Mouse (Mus musculus) liver, adult 2 months (tissue): ENCODE results near the gene Thada. TPM values are rescaled to one million over a fixed set of nuclear protein-coding genes. Genes with fewer than 3 reads are reported as not detected.
A peak's percentile ranks its signal among the peaks of the same experiment; 100 is the strongest.

Source experiments
- DNase-seq: peaks from one replicate; pipeline ENCODE4 v3.0.0-alpha.2; 2011; ENCODE audit warnings: low read depth, low spot score; ENCODE audit errors: extremely low read depth
- H3K27ac ChIP-seq: fragments of 200-500 bp; replicated peaks from 2 replicates; pipeline ENCODE4 v1.5.1; 2012; ENCODE audit warnings: low read depth, mild to moderate bottlenecking, control low read depth, inconsistent platforms, low read length; ENCODE audit not compliant: insufficient read depth
- H3K27me3 ChIP-seq: fragments of 200-500 bp; 2 replicates; pipeline ENCODE4 v1.6.1; 2012; ENCODE audit warnings: mild to moderate bottlenecking, moderate library complexity, low read length, inconsistent platforms; ENCODE audit not compliant: control insufficient read depth, insufficient read depth
- H3K36me3 ChIP-seq: fragments of 200-500 bp; 2 replicates; pipeline ENCODE4 v1.6.1; 2012; ENCODE audit warnings: low read length, inconsistent platforms; ENCODE audit not compliant: control insufficient read depth, insufficient read depth
- H3K4me1 ChIP-seq: fragments of 200-500 bp; 2 replicates; pipeline ENCODE4 v1.6.1; 2011; ENCODE audit warnings: low read length; ENCODE audit not compliant: control insufficient read depth, insufficient read depth
- H3K4me3 ChIP-seq: fragments of 200-500 bp; 2 replicates; pipeline ENCODE4 v1.5.1; 2011; ENCODE audit warnings: low read depth, mild to moderate bottlenecking, control low read depth, low read length, moderate library complexity; ENCODE audit not compliant: insufficient read depth
- H3K79me2 ChIP-seq: fragments of 200-500 bp; 2 replicates; pipeline ENCODE4 v1.6.1; 2012; ENCODE audit warnings: inconsistent platforms, mild to moderate bottlenecking, low read length, moderate library complexity; ENCODE audit not compliant: control insufficient read depth, insufficient read depth
- H3K9ac ChIP-seq: fragments of 200-500 bp; 2 replicates; pipeline ENCODE4 v1.6.1; 2012; ENCODE audit warnings: low read depth, mild to moderate bottlenecking, control low read depth, inconsistent platforms, low read length
- CTCF ChIP-seq: fragments of 200-500 bp; IDR thresholded peaks from 2 replicates; pipeline ENCODE4 v1.5.1; 2011; ENCODE audit warnings: low read depth, low read length, control low read depth
- POLR2A ChIP-seq: fragments of 200-500 bp; IDR thresholded peaks from 2 replicates; pipeline ENCODE4 v1.6.1; 2011; ENCODE audit warnings: low read length, control low read depth; ENCODE audit not compliant: insufficient read depth; ENCODE audit errors: extremely low read depth
- WGBS: fragments of 180-500 bp; shearing (Covaris S2); methylation state at CpG from one replicate; pipeline ENCODE4 v1.1.7; 2018; 5-methylcytosine and 5-hydroxymethylcytosine counted together
- polyA plus RNA-seq: library from polyadenylated mRNA; depleted of rRNA; stranded (reverse); fragments of >200 nt; gene quantifications from 2 replicates; pipeline ENCODE4 v1.2.3, GENCODE M21; 2012
- total RNA-seq: library from RNA; depleted of rRNA; stranded (reverse); fragments of >200 nt; gene quantifications from 2 replicates; pipeline ENCODE4 v1.2.3, GENCODE M21; 2014

Gene Thada
- total and polyA plus RNA-seq, 2 experiments = 2.8 to 6.1 TPM

DNA sequence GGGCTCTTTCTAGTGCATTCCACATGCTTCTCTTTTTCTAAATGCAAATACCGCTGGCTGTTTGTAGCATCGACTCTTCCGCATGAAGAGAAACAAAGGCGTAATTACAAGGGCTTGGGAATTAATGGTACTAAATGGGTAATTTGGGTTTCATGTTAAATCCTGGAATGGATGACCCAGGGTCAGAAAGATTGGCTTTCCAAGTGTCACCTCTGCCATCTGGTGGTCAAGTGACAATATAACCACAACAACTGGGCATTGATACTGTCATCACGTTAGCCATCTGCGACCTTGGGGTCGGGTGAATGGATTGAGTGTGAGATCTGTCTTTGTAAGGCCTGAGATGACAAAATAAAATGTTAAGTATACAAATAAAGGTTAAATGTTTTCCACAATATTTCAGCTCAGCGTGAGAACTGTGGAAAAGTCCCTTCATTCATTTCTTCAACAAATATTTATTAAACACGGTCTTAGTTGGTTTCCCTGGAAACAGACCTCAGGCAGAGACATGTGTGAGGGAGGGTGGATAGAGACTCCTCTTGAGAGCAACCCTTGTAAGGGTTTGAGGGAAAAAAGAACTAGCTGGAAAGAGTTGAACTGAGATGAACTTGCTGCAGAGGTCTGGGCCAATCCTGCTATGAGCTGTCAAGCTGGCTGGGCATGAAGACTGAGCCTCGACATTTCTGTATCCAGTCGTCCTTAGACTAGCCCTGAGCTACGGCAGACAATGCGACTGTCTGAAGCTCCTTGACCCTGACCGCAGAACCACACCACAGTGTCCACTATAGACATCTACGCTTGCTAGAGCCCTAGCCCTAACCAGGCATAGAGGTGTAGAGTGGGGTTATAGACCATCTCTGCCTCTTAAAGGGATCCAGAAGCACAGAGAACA, 14.7 kb upstream of the Thada start:
- H3K9ac ChIP-seq = no peak overlapping the region
- WGBS = 49% methylated on average over 15 of the region's 15 CpGs
- peak; percentile 35 for DNase-seq
- no peaks in the 10 kb centered on the region for H3K79me2 ChIP-seq
- no peak overlapping the region for H3K4me3 ChIP-seq
- TF ChIP-seq CTCF (peak; percentile 44), POLR2A (no peak)
- H3K27ac ChIP-seq = no peak overlapping the region
- H3K36me3 ChIP-seq = no peaks in the 10 kb centered on the region
- H3K4me1 ChIP-seq = no peaks in the 10 kb centered on the region
- no peaks in the 10 kb centered on the region for H3K27me3 ChIP-seq

DNA sequence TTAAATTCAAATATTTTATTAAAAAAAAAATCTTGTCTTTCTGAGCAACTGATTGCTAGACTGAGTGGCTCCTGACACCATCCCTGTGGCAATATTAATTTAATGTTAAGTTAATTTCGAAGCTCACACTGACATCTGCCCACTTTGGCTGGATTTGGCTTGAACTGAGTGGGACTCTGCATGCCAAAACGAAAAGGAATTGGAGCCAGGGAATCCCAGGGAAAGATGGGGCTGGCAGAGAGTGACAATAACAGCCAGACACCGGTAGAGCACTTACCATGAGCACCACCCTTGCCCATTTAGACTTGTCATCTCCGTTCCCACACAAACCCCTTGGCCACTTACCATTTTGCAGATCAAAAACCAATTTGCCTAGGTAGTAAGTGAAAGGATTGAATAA, 12.3 kb upstream of the Thada start:
- H3K27ac ChIP-seq = no peak overlapping the region
- no peaks in the 10 kb centered on the region for H3K4me1 ChIP-seq
- H3K4me3 ChIP-seq = no peak overlapping the region
- no peaks in the 10 kb centered on the region for H3K27me3 ChIP-seq
- DNase-seq = no peak
- no peaks in the 10 kb centered on the region for H3K36me3 ChIP-seq
- H3K9ac ChIP-seq = no peak overlapping the region
- WGBS = 84% methylated on average over 4 of the region's 4 CpGs
- TF ChIP-seq CTCF = no peak
- TF ChIP-seq POLR2A = no peak
- no peaks in the 10 kb centered on the region for H3K79me2 ChIP-seq

GRCm38 (mm10) chr17:84477176-84477575, 11.2 kb upstream of the Thada start:
- Histone ChIP-seq H3K79me2 (no peaks in the 10 kb centered on the region), H3K27me3 (no peaks in the 10 kb centered on the region), H3K4me3 (no peak overlapping the region), H3K4me1 (no peaks in the 10 kb centered on the region), H3K9ac (no peak overlapping the region), H3K27ac (no peak overlapping the region), H3K36me3 (no peaks in the 10 kb centered on the region)
- WGBS = 86% methylated on average over 5 of the region's 5 CpGs
- TF ChIP-seq POLR2A (no peak), CTCF (no peak)
- no peak for DNase-seq

DNA sequence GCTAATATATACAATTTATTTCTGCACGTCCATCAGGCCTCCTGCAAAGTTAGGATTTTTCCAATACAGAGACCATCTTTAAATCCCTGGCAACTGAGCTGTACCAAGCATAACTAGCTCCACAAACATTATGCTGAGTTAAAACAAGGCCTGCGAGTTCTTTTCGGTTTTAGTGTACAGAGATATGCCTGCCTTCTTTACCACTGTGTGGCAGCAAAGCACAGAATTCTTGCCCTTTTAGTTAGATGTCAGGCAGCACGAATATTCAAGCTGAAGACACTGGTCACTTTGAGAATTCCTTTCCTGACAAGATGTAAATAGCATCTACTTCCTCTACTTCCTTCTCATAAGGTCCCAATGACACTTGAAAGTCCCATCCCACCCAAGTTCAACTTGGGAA, 8.3 kb upstream of the Thada start:
- no peaks in the 10 kb centered on the region for H3K36me3 ChIP-seq
- no peak overlapping the region for H3K4me3 ChIP-seq
- WGBS = 69% methylated on average over 4 of the region's 4 CpGs
- no peaks in the 10 kb centered on the region for H3K79me2 ChIP-seq
- no peak for DNase-seq
- no peak overlapping the region for H3K9ac ChIP-seq
- TF ChIP-seq POLR2A (no peak), CTCF (no peak)
- H3K27me3 ChIP-seq = no peaks in the 10 kb centered on the region
- no peak overlapping the region for H3K27ac ChIP-seq
- H3K4me1 ChIP-seq = no peaks in the 10 kb centered on the region

DNA sequence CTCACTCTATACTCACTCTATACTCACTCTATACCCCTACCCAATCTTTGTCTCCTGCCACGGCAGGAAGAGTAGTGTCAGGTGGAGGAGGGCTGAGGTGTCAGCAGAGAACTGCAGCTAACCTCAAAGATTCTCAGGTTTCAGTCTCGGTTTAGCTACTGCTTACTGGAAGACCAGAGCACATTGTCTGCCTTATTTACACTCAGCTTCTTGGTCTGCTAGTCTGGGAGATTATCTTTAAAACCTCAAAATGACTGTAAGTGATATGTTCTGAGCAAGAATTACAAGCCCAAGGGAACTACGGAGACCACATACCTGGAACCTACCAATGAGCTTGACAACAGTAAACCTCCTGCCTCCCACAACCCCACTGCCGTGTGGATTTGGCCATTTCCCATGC, 31.0 kb downstream of the Thada start:
- DNase-seq = no peak
- peaks cover 3% of the 10 kb centered on the region; the same call in 1 of the 2 replicates for H3K4me1 ChIP-seq
- peaks cover 33% of the 10 kb centered on the region for H3K36me3 ChIP-seq
- TF ChIP-seq POLR2A = no peak
- no peak for TF ChIP-seq CTCF
- no peak overlapping the region for H3K4me3 ChIP-seq
- no peak overlapping the region for H3K27ac ChIP-seq
- H3K9ac ChIP-seq = no peak overlapping the region
- H3K27me3 ChIP-seq = no peaks in the 10 kb centered on the region
- 80% methylated on average over 4 of the region's 4 CpGs for WGBS
- H3K79me2 ChIP-seq = no peaks in the 10 kb centered on the region

- Histone ChIP-seq H3K4me1 (peaks cover 3% of the 10 kb centered on the region; the same call in 1 of the 2 replicates), H3K36me3 (peaks cover 32% of the 10 kb centered on the region)
- no peak for TF ChIP-seq POLR2A
- TF ChIP-seq CTCF = no peak
These were observed 31.8 kb downstream of the Thada start for GRCm38 (mm10) chr17:84434233-84434632.

More at GRCm38 (mm10) chr17:84434233-84434632, 31.8 kb downstream of the Thada start:
- H3K79me2 ChIP-seq = no peaks in the 10 kb centered on the region
- no peaks in the 10 kb centered on the region for H3K27me3 ChIP-seq
- no peak overlapping the region for H3K4me3 ChIP-seq
- no peak overlapping the region for H3K27ac ChIP-seq
- H3K9ac ChIP-seq = no peak overlapping the region
- no peak for DNase-seq
